31 mouse cellular contexts compared by ENCODE assay signal in genomic region chr6:112465441-112465840, GRCm38 (mm10). TPM values are rescaled to one million over a fixed set of nuclear protein-coding genes. Genes with fewer than 3 reads are reported as not detected.
A peak's percentile ranks its signal among the peaks of the same experiment; 100 is the strongest.
DNase-seq lines count a peak whose midpoint lies in the region; ATAC-seq and TF ChIP-seq lines count a peak whose summit lies in the region.
"Had no signal": no experiment of that assay in that cellular context is flagged by ENCODE, and none has a peak within 500 bp of the region (broad histone marks: within the 10 kb centered on the region; RNA-seq: fewer than 3 reads in every experiment).

No protein-coding gene starts in this region.

- H3K9ac ChIP-seq in kidney, embryonic 16.5 days (replicated peaks; ENCODE audit: low read length) = no peak overlapping the region
- H3K9ac ChIP-seq: embryonic facial prominence, embryonic 12.5 days; forebrain, postnatal 0 days; hindbrain, embryonic 14.5 days; limb, embryonic 13.5 days; liver, embryonic 12.5 days had no signal

- ATAC-seq in kidney, embryonic 16.5 days (ENCODE audit: low FRiP score, low TSS enrichment) = no peak
- peak; percentile 40 for ATAC-seq in Patski
- ATAC-seq: forebrain, postnatal 0 days; inflammation-experienced regulatory T-cells, adult 6 months; liver, embryonic 12.5 days had no signal

- TF ChIP-seq CTCF in Patski (IDR thresholded peaks at IDR 0.05) = no peak

- no peak overlapping the region for H3K4me2 ChIP-seq in kidney, embryonic 16.5 days (replicated peaks; ENCODE audit: low read depth, low read length)
- H3K4me2 ChIP-seq: embryonic facial prominence, embryonic 12.5 days; hindbrain, embryonic 14.5 days; limb, embryonic 13.5 days; liver, embryonic 12.5 days; midbrain, embryonic 11.5 days had no signal

- H3K4me1 ChIP-seq in kidney, embryonic 16.5 days (ENCODE audit: insufficient read depth, low read length) = peaks cover 4% of the 10 kb centered on the region; the same call in 1 of the 2 replicates
- H3K4me1 ChIP-seq: embryonic facial prominence, embryonic 12.5 days; limb, embryonic 13.5 days; liver, embryonic 12.5 days had no signal

- POLR2A ChIA-PET in Patski (lab: Charles Lee) = no interaction called here

- H3K4me3 ChIP-seq in kidney, embryonic 16.5 days (ENCODE audit: low read length) = no peak overlapping the region
- H3K4me3 ChIP-seq: embryonic facial prominence, embryonic 12.5 days; heart, embryonic 10.5 days; limb, embryonic 13.5 days; liver, embryonic 12.5 days had no signal

- CTCF ChIA-PET in Patski (lab: Charles Lee) = interaction anchor here (0.8 to 1.0 kb wide), 2 partner anchors 24 to 26 kb away, joined by 3 to 4 read pairs; no protein-coding TSS in a partner anchor

- DNase-seq in cerebellum, adult 9-10 months = peak; percentile 15
- no peak for DNase-seq in cerebellum, postnatal 4 days (ENCODE audit: low spot score in 2 of 2)
- no peak for DNase-seq in kidney, adult 18-20 months
- no peak for DNase-seq in Patski (ENCODE audit: low read depth, low spot score)
- DNase-seq in skeletal muscle tissue, adult 2 months (ENCODE audit: low read depth, low spot score) = peak; percentile 29
- no peak for DNase-seq in adrenal gland, adult 2 months
- no peak for DNase-seq in thymus, postnatal 4 days
- DNase-seq: adrenal gland, postnatal 14 days; B cell, adult 2 months; forebrain, postnatal 0 days; gastrocnemius, postnatal 14 days; heart, postnatal 4 days; kidney, adult 2 months; kidney, postnatal 36 days; lung, adult 18-20 months; lung, postnatal 10 days; right cerebral cortex, postnatal 14 days; thymus, postnatal 25 days had no signal

- H3K36me3 ChIP-seq in kidney, embryonic 16.5 days (ENCODE audit: insufficient read depth, low read length) = no peaks in the 10 kb centered on the region
- H3K36me3 ChIP-seq: embryonic facial prominence, embryonic 12.5 days; limb, embryonic 13.5 days; liver, embryonic 12.5 days had no signal

- in situ Hi-C loops in Patski (cut with MboI; ENCODE audit: low pct_unique_long_range_greater_than_20kb) = no loop called here

- peak overlapping the region; percentile 67 for H3K27ac ChIP-seq in kidney, embryonic 16.5 days (ENCODE audit: low read length)
- H3K27ac ChIP-seq: embryonic facial prominence, embryonic 12.5 days; heart, embryonic 10.5 days; hindbrain, embryonic 14.5 days; limb, embryonic 13.5 days; liver, embryonic 12.5 days had no signal

- no peaks in the 10 kb centered on the region for H3K27me3 ChIP-seq in kidney, embryonic 16.5 days (ENCODE audit: insufficient read depth, low read length)
- peaks cover 6% of the 10 kb centered on the region for H3K27me3 ChIP-seq in Patski
- H3K27me3 ChIP-seq: embryonic facial prominence, embryonic 12.5 days; limb, embryonic 13.5 days; liver, embryonic 12.5 days had no signal

- H3K9me3 ChIP-seq in kidney, embryonic 16.5 days (ENCODE audit: low read length) = no peaks in the 10 kb centered on the region
- H3K9me3 ChIP-seq: embryonic facial prominence, embryonic 12.5 days; heart, embryonic 10.5 days; limb, embryonic 13.5 days; liver, embryonic 12.5 days had no signal

- 80% methylated on average over 3 of the region's 3 CpGs for WGBS in kidney, embryonic 16.5 days

RNA-seq across cellular contexts. Expression of gene Cav3, which starts 6.1 kb away (rescaled TPM):
- polyA plus RNA-seq in kidney, embryonic 16.5 days (2015; fragmentation: Nextera tagmentation; extraction: Ambion mirVana) = 2.3 and 3.2 TPM in 2 replicates
- polyA plus RNA-seq in Patski (2021) = not detected
- not detected for total RNA-seq in adrenal gland, adult 2 months (2021)
- polyA plus RNA-seq in adrenal gland, adult 2 months (2012; rRNA removed) = 0.08 TPM in 1 of 2 replicates, not detected in the other
- total RNA-seq: adrenal gland, postnatal 14 days; forebrain, postnatal 0 days; left cerebral cortex, adult 18-20 months; megakaryocyte progenitor cell, adult 5-6 weeks; MEL; midbrain, postnatal 0 days had no signal
- polyA plus RNA-seq: forebrain, embryonic 11.5 days; inflammation-experienced regulatory T-cells, adult 6 months; midbrain, postnatal 0 days had no signal

RNA-seq across cellular contexts. Expression of gene Oxtr, which starts 24.3 kb away (rescaled TPM):
- 6.4 and 7.2 TPM in 2 replicates for polyA plus RNA-seq in kidney, embryonic 16.5 days (2015; fragmentation: Nextera tagmentation; extraction: Ambion mirVana)
- 2.3 TPM for polyA plus RNA-seq in Patski (2021)
- total RNA-seq in adrenal gland, adult 2 months (2021) = 100 to 1,000 TPM in 1 of 2 experiments, 10 to 100 TPM in 1; 21.0 to 333 TPM
- 98.5 and 193 TPM in 2 replicates for polyA plus RNA-seq in adrenal gland, adult 2 months (2012; rRNA removed)
- total RNA-seq: MEL had no signal
- polyA plus RNA-seq: inflammation-experienced regulatory T-cells, adult 6 months; liver, embryonic 12.5 days had no signal

Comparison
In these comparisons a context has a peak if more than half of its experiments do, and no peak if none do; other contexts are left out.
1. DNase-seq: peak in cerebellum, adult 9-10 months (single experiment) and skeletal muscle tissue, adult 2 months (single experiment); none in cerebellum, postnatal 4 days (0 of 2), kidney, adult 18-20 months (single experiment), Patski (single experiment), adrenal gland, adult 2 months (single experiment) and thymus, postnatal 4 days (single experiment).
2. RNA of gene Oxtr, which starts 24.3 kb away (polyA plus RNA-seq): 98.5 to 193 TPM in adrenal gland, adult 2 months; 6.4 to 7.2 TPM in kidney, embryonic 16.5 days and 2.3 TPM in Patski (single experiment); every median in the first group is over 10 times any median in the second.